Mouse (Mus musculus): ENCODE measurements around the gene 2810408A11Rik. TPM values are rescaled to one million over a fixed set of nuclear protein-coding genes. Genes with fewer than 3 reads are reported as not detected.

The 2810408A11Rik gene
- polyA plus RNA-seq (2015; fragmentation: Nextera tagmentation; extraction: Ambion mirVana) = 4.7 and 5.4 TPM in 2 replicates

GRCm38 (mm10) chr11:69900471-69901405, at the start of gene 2810408A11Rik, which contains the start of gene Neurl4:
Gene 2810408A11Rik (minus strand): TSS chr11:69900987.
Gene Neurl4 (plus strand): TSS chr11:69901072.
- Histone ChIP-seq H3K4me1 (ENCODE audit: control insufficient read depth, insufficient read depth, low read length) (peaks cover 11% of the 10 kb centered on the region; the same call in 1 of the 2 replicates), H3K4me2 (ENCODE audit: low read depth, low read length) (peak within 1 kb of the TSS; percentile 96), H3K27ac (ENCODE audit: low read length) (peak within 1 kb of the TSS; percentile 96), H3K9ac (ENCODE audit: low read depth, low read length) (peak within 1 kb of the TSS; percentile 96), H3K9me3 (ENCODE audit: control insufficient read depth, low read length) (no peaks in the 10 kb centered on the region), H3K4me3 (ENCODE audit: low read length) (peak within 1 kb of the TSS; percentile 82), H3K27me3 (replicated peaks; ENCODE audit: control insufficient read depth, insufficient read depth, low read length) (no peaks in the 10 kb centered on the region), H3K36me3 (ENCODE audit: control insufficient read depth, insufficient read depth, low read length) (peaks cover 11% of the 10 kb centered on the region)
- WGBS = under 1% methylated on average over 38 of the region's 38 CpGs
- ATAC-seq = peak; percentile 96

- H3K9ac ChIP-seq (ENCODE audit: low read depth, low read length) = peak overlapping the region; percentile 54
- peak overlapping the region; percentile 53 for H3K4me3 ChIP-seq (ENCODE audit: low read length)
- H3K4me1 ChIP-seq (ENCODE audit: control insufficient read depth, insufficient read depth, low read length) = peaks cover 6% of the 10 kb centered on the region
- no peaks in the 10 kb centered on the region; the same call in 1 of the 2 replicates for H3K36me3 ChIP-seq (ENCODE audit: control insufficient read depth, insufficient read depth, low read length)
- no peaks in the 10 kb centered on the region for H3K27me3 ChIP-seq (replicated peaks; ENCODE audit: control insufficient read depth, insufficient read depth, low read length)
- peak overlapping the region; percentile 83 for H3K4me2 ChIP-seq (ENCODE audit: low read depth, low read length)
- peak; percentile 48 for ATAC-seq
- peak overlapping the region; percentile 53 for H3K27ac ChIP-seq (ENCODE audit: low read length)
- H3K9me3 ChIP-seq (ENCODE audit: control insufficient read depth, low read length) = no peaks in the 10 kb centered on the region
- WGBS = 0% methylated on average over 14 of the region's 14 CpGs
Measured at GRCm38 (mm10) chr11:69948763-69949150, 48.0 kb upstream of the 2810408A11Rik start.

- under 1% methylated on average over 34 of the region's 34 CpGs for WGBS
- no peaks in the 10 kb centered on the region for H3K9me3 ChIP-seq (ENCODE audit: control insufficient read depth, low read length)
- no peaks in the 10 kb centered on the region for H3K27me3 ChIP-seq (replicated peaks; ENCODE audit: control insufficient read depth, insufficient read depth, low read length)
- H3K9ac ChIP-seq (ENCODE audit: low read depth, low read length) = peak within 1 kb of the TSS; percentile 54
- H3K4me1 ChIP-seq (ENCODE audit: control insufficient read depth, insufficient read depth, low read length) = peaks cover 6% of the 10 kb centered on the region
- peak within 1 kb of the TSS; percentile 53 for H3K27ac ChIP-seq (ENCODE audit: low read length)
- peak within 1 kb of the TSS; percentile 83 for H3K4me2 ChIP-seq (ENCODE audit: low read depth, low read length)
- peak within 1 kb of the TSS; percentile 53 for H3K4me3 ChIP-seq (ENCODE audit: low read length)
- peak; percentile 94 for ATAC-seq
- H3K36me3 ChIP-seq (ENCODE audit: control insufficient read depth, insufficient read depth, low read length) = no peaks in the 10 kb centered on the region; the same call in 1 of the 2 replicates
Measured at GRCm38 (mm10) chr11:69948066-69948762, 47.4 kb upstream of the 2810408A11Rik start, which contains the start of gene Slc2a4. Gene Slc2a4 (minus strand): TSS chr11:69948188.

DNA sequence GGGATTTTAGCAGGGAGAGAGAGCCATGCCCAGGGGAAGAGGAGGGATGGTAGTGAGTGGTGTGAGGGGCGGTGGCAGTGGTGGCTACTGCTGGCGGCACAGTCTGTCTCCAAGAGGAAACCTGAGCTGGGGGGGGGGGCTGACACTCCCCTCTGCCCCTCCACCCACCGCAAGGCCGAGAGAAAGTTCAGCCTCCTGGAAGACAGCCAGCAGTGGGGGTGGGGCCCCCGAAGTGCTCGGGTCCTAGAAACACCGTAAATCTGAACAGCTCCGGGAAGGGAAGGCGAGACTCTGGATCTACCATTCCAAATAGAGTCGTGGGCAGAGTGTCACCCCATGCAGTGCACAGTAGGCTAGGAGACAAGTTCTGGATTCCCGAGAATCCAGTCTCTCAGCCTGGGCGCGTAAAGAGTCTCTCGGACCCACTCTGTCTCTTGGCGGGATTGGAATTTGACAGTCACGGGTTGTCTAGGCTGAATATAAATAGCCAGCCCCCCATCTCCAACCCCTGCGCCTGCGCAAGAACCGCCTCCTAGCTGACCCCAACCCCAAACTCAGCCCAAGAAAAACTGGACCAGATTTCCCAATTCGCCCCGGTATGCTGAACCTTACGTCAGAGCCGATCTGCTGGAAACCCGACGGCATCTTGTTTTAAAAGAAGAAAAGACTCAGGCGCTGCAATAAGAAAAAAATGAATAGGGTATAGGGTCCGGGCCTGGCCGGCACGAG, 46.7 kb upstream of the 2810408A11Rik start:
- Histone ChIP-seq H3K9ac (ENCODE audit: low read depth, low read length) (peak overlapping the region; percentile 54), H3K4me3 (ENCODE audit: low read length) (peak overlapping the region; percentile 53), H3K27ac (ENCODE audit: low read length) (peak overlapping the region; percentile 53), H3K4me1 (ENCODE audit: control insufficient read depth, insufficient read depth, low read length) (peaks cover 6% of the 10 kb centered on the region), H3K9me3 (ENCODE audit: control insufficient read depth, low read length) (no peaks in the 10 kb centered on the region), H3K27me3 (replicated peaks; ENCODE audit: control insufficient read depth, insufficient read depth, low read length) (no peaks in the 10 kb centered on the region), H3K36me3 (ENCODE audit: control insufficient read depth, insufficient read depth, low read length) (no peaks in the 10 kb centered on the region; the same call in 1 of the 2 replicates), H3K4me2 (ENCODE audit: low read depth, low read length) (peak overlapping the region; percentile 83)
- WGBS = 3% methylated on average over 29 of the region's 29 CpGs
- ATAC-seq = peak; percentile 26

DNA sequence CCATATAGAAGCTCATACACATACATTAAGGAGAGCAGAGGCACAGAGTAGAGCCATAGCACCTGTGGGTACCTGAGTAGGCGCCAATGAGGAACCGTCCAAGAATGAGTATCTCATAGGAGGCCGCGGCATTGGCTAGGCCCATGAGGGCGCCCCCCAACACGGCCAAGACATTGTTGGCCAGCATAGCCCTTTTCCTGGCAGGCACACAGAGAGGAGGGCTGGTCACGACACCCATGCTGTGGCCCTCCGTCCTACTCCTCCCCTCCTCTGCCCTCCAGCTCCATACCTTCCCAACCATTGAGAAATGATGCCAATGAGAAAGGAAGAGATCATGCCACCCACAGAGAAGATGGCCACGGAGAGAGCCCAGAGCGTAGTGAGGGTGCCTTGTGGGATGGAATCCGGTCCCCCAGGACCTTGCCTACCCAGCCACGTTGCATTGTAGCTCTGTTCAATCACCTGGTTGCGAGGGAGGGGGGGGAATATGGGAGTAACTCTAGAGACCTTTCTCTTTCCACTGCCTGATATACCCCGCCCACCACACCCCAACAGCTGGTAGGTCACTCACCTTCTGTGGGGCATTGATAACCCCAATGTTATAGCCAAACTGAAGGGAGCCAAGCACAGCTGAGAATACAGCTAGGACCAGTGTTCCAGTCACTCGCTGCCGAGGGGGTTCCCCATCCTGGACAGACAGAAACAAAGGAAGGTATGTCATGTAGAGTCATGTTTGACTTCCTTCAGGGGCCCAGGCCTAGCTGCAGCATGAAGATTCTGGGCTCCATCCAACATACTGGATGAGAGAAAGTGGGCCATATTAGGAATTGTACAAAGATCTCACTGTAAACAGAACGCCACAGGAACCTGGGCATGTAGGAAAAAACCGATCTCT, 45.5 kb upstream of the 2810408A11Rik start:
- H3K27me3 ChIP-seq (replicated peaks; ENCODE audit: control insufficient read depth, insufficient read depth, low read length) = no peaks in the 10 kb centered on the region
- 86% methylated on average over 18 of the region's 18 CpGs for WGBS
- peak overlapping the region; percentile 83 for H3K4me2 ChIP-seq (ENCODE audit: low read depth, low read length)
- H3K4me3 ChIP-seq (ENCODE audit: low read length) = peak overlapping the region; percentile 53; the same call in 1 of the 2 replicates
- 0 out of 2 replicates have a peak overlapping the region, but pooled peaks have one; percentile 21 for H3K9ac ChIP-seq (ENCODE audit: low read depth, low read length)
- H3K4me1 ChIP-seq (ENCODE audit: control insufficient read depth, insufficient read depth, low read length) = peaks cover 6% of the 10 kb centered on the region
- H3K27ac ChIP-seq (ENCODE audit: low read length) = 0 out of 2 replicates have a peak overlapping the region, but pooled peaks have one; percentile 53
- no peaks in the 10 kb centered on the region for H3K9me3 ChIP-seq (ENCODE audit: control insufficient read depth, low read length)
- no peak for ATAC-seq
- H3K36me3 ChIP-seq (ENCODE audit: control insufficient read depth, insufficient read depth, low read length) = no peaks in the 10 kb centered on the region; the same call in 1 of the 2 replicates

- H3K4me1 ChIP-seq (ENCODE audit: control insufficient read depth, insufficient read depth, low read length) = peaks cover 6% of the 10 kb centered on the region
- ATAC-seq = no peak
- H3K27me3 ChIP-seq (replicated peaks; ENCODE audit: control insufficient read depth, insufficient read depth, low read length) = no peaks in the 10 kb centered on the region
- H3K27ac ChIP-seq (ENCODE audit: low read length) = no peak overlapping the region
- no peak overlapping the region for H3K4me3 ChIP-seq (ENCODE audit: low read length)
- no peaks in the 10 kb centered on the region for H3K9me3 ChIP-seq (ENCODE audit: control insufficient read depth, low read length)
- no peak overlapping the region for H3K9ac ChIP-seq (ENCODE audit: low read depth, low read length)
- no peaks in the 10 kb centered on the region; the same call in 1 of the 2 replicates for H3K36me3 ChIP-seq (ENCODE audit: control insufficient read depth, insufficient read depth, low read length)
- 76% methylated on average over 13 of the region's 13 CpGs for WGBS
- H3K4me2 ChIP-seq (ENCODE audit: low read depth, low read length) = no peak overlapping the region
Measured at GRCm38 (mm10) chr11:69945216-69945615, 44.4 kb upstream of the 2810408A11Rik start.

- ATAC-seq = no peak
- no peak overlapping the region for H3K4me2 ChIP-seq (ENCODE audit: low read depth, low read length)
- no peak overlapping the region for H3K27ac ChIP-seq (ENCODE audit: low read length)
- no peak overlapping the region for H3K4me3 ChIP-seq (ENCODE audit: low read length)
- no peaks in the 10 kb centered on the region; the same call in 1 of the 2 replicates for H3K36me3 ChIP-seq (ENCODE audit: control insufficient read depth, insufficient read depth, low read length)
- H3K4me1 ChIP-seq (ENCODE audit: control insufficient read depth, insufficient read depth, low read length) = peaks cover 23% of the 10 kb centered on the region
- 0 out of 2 replicates have a peak, but pooled peaks cover 3% of the 10 kb centered on the region for H3K27me3 ChIP-seq (replicated peaks; ENCODE audit: control insufficient read depth, insufficient read depth, low read length)
- no peaks in the 10 kb centered on the region for H3K9me3 ChIP-seq (ENCODE audit: control insufficient read depth, low read length)
- 67% methylated on average over 4 of the region's 4 CpGs for WGBS
- H3K9ac ChIP-seq (ENCODE audit: low read depth, low read length) = no peak overlapping the region
Measured at GRCm38 (mm10) chr11:69940962-69941361, 40.2 kb upstream of the 2810408A11Rik start.

DNA sequence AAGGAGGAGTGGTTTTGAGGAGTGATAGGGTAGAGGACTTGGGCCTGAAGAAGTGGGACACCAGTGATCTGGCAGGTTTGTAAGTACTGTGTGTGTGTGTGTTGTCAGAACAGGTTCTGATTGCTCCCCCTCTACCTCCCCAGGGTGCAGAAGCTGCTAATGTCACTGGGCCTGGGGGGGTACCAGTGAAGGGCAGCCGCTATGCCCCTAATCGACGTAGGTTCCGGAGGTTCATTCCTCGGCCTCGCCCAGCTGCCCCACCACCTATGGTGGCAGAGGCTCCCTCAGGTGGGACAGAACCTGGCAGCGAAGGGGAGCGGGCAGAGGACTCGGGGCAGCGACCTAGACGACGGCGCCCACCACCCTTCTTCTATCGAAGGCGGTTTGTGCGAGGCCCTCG, 38.9 kb upstream of the 2810408A11Rik start:
- H3K9me3 ChIP-seq (ENCODE audit: control insufficient read depth, low read length) = no peaks in the 10 kb centered on the region
- no peak overlapping the region for H3K27ac ChIP-seq (ENCODE audit: low read length)
- no peak overlapping the region for H3K9ac ChIP-seq (ENCODE audit: low read depth, low read length)
- H3K36me3 ChIP-seq (ENCODE audit: control insufficient read depth, insufficient read depth, low read length) = no peaks in the 10 kb centered on the region; the same call in 1 of the 2 replicates
- H3K27me3 ChIP-seq (replicated peaks; ENCODE audit: control insufficient read depth, insufficient read depth, low read length) = 0 out of 2 replicates have a peak, but pooled peaks cover 3% of the 10 kb centered on the region
- no peak overlapping the region for H3K4me2 ChIP-seq (ENCODE audit: low read depth, low read length)
- WGBS = 94% methylated on average over 17 of the region's 17 CpGs
- H3K4me3 ChIP-seq (ENCODE audit: low read length) = no peak overlapping the region
- peaks cover 32% of the 10 kb centered on the region for H3K4me1 ChIP-seq (ENCODE audit: control insufficient read depth, insufficient read depth, low read length)
- no peak for ATAC-seq

Data from intestine, embryonic 16.5 days (tissue).